Mouse (Mus musculus) testis, adult 2 months (tissue): ENCODE results near the gene Ntn5. TPM values are rescaled to one million over a fixed set of nuclear protein-coding genes. Genes with fewer than 3 reads are reported as not detected.

ENCODE experiments used
- H3K27ac ChIP-seq: fragments of 200-500 bp; 2 replicates; pipeline ENCODE4 v1.5.1; 2012; ENCODE audit warnings: low read depth, low read length; ENCODE audit not compliant: control insufficient read depth, insufficient read depth
- H3K27me3 ChIP-seq: fragments of 200-500 bp; 2 replicates; pipeline ENCODE4 v1.6.1; 2012; ENCODE audit warnings: mild to moderate bottlenecking, low read length, moderate library complexity; ENCODE audit not compliant: control insufficient read depth, insufficient read depth
- H3K36me3 ChIP-seq: fragments of 200-500 bp; 2 replicates; pipeline ENCODE4 v1.6.1; 2012; ENCODE audit warnings: mild to moderate bottlenecking, low read length; ENCODE audit not compliant: control insufficient read depth, insufficient read depth
- H3K4me1 ChIP-seq: fragments of 200-500 bp; 2 replicates; pipeline ENCODE4 v1.6.1; 2012; ENCODE audit warnings: low read length; ENCODE audit not compliant: control insufficient read depth, insufficient read depth
- H3K4me3 ChIP-seq: fragments of 200-500 bp; 2 replicates; pipeline ENCODE4 v1.5.1; 2012; ENCODE audit warnings: low read depth, mild to moderate bottlenecking, low read length, moderate library complexity, mixed read lengths; ENCODE audit not compliant: control insufficient read depth
- CTCF ChIP-seq: fragments of 200-500 bp; IDR thresholded peaks from 2 replicates; pipeline ENCODE4 v1.5.1; 2012; ENCODE audit warnings: low read depth, mild to moderate bottlenecking, inconsistent platforms, low read length, moderate library complexity; ENCODE audit not compliant: control insufficient read depth, insufficient read depth, insufficient replicate concordance
- POLR2A ChIP-seq: fragments of 200-500 bp; IDR thresholded peaks from 2 replicates; pipeline ENCODE4 v1.6.1; 2012; ENCODE audit warnings: low read depth, mild to moderate bottlenecking, inconsistent platforms, low read length, moderate library complexity; ENCODE audit not compliant: control insufficient read depth
- polyA plus RNA-seq: library from polyadenylated mRNA; depleted of rRNA; stranded (reverse); fragments of >200 nt; gene quantifications from 2 replicates; pipeline ENCODE4 v1.2.3, GENCODE M21; 2012

Gene Ntn5
- polyA plus RNA-seq, 1 experiment = 6.5 TPM

DNA sequence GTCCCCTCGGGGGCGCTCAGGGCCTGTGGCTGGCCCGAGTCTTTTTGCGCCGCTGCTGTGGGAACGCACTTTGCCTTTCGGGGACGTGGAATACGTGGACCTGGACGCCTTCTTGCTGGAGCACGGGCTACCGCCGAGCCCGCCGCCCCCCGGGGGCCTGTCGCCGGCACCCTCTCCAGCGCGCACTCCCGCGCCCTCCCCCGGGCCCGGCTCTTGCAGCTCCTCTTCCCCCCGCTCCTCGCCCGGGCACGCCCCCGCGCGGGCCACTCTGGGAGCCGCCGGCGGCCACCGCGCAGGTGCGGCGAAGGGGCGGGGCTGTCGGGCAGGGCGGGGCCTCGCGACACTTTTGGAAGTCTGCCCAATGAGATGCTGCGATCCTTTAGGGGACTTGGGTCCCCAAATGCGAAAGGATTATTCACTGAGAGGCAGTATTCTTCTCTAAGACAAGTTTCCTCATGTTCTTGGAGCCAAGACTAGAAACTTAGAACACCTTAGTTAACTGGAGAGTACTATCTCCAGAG, 23.0 kb downstream of the Ntn5 start:
- peak overlapping the region; percentile 95 for H3K27ac ChIP-seq
- TF ChIP-seq CTCF (no peak), POLR2A (peak; percentile 30)
- no peaks in the 10 kb centered on the region for H3K27me3 ChIP-seq
- H3K4me1 ChIP-seq = peaks cover 60% of the 10 kb centered on the region
- H3K4me3 ChIP-seq = peak overlapping the region; percentile 87
- no peaks in the 10 kb centered on the region; the same call in 1 of the 2 replicates for H3K36me3 ChIP-seq

DNA sequence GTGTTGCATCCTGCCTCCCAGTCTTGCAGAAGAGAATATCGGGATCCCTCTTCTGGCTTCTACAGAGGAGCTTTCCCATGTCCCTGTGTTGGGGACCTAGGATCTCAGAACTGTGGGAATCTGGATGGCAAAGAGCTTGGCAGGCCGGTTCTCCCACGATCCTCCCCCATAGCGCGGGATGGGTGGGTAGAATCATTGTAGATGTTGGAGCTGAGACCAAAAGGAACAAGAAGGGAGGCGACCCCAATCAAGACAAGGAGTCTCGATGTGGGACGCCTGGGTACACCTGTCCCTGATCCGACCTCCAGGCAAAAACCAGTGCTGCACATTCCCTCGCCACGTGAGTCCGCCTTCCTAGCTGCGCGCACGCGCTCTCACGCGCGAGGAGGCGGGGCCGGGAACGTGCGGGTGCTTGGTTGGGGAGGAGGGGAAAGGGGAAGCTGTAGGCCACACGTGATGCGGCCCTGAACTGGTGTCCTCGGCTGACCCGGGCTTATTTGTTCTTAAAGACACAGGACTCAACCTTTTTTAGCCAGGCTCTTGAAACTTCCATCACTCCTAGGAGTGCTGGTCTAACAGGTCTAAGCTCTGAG, 23.6 kb downstream of the Ntn5 start:
- peak overlapping the region; percentile 58 for H3K4me3 ChIP-seq
- H3K36me3 ChIP-seq = no peaks in the 10 kb centered on the region; the same call in 1 of the 2 replicates
- peaks cover 62% of the 10 kb centered on the region for H3K4me1 ChIP-seq
- TF ChIP-seq POLR2A = peak; percentile 63
- no peak for TF ChIP-seq CTCF
- H3K27ac ChIP-seq = peak overlapping the region; percentile 86
- no peaks in the 10 kb centered on the region for H3K27me3 ChIP-seq

DNA sequence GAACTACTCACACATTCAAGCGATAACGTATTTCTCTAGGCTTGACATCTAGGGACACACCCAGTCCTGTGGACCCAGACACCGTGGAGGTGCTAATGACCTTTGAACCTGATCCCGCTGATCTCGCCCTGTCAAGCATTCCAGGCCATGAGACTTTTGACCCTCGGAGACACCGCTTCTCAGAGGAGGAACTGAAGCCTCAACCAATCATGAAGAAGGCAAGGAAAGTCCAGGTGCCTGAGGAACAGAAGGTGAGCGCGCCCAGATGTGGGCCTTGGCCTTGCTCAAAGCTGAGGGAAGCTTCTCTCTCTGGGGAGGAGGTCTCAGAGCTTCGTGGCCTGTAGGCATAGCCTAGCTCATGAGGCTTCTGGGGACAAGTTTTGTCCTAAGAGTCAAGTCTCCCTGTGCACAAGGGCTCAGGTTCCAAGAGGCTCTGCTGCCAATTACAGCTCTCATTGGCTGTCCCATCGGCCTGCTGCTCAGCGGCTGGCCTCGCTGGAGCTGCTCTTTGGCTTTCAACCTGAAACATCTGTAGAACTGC, 24.5 kb downstream of the Ntn5 start:
- H3K27me3 ChIP-seq = no peaks in the 10 kb centered on the region
- TF ChIP-seq CTCF = no peak
- TF ChIP-seq POLR2A = no peak
- peak overlapping the region; percentile 58 for H3K4me3 ChIP-seq
- peaks cover 62% of the 10 kb centered on the region for H3K4me1 ChIP-seq
- H3K36me3 ChIP-seq = peaks cover 2% of the 10 kb centered on the region
- peak overlapping the region; percentile 85 for H3K27ac ChIP-seq

DNA sequence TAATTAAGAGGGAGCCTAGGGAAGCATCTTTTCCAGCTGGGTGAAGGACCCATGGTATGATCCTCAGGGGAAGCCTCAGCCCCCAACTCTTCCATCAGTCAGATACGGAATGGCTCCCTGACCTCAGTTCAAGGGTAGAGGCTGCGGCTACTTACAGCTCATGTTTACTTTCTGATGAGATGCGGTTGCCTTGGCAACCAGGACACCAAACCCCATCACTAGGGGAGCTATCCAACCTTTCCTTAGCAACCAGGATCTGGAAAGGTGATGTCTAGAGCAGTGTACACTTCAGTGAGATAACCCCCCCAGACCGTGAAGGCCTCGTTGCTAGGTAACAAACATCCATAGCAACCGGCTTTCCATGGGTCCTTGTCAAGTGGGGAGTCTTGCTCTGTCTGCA, 25.2 kb downstream of the Ntn5 start:
- Histone ChIP-seq H3K4me1 (peaks cover 57% of the 10 kb centered on the region), H3K4me3 (peak overlapping the region; percentile 28; the same call in 1 of the 2 replicates), H3K27ac (no peak overlapping the region; the same call in 1 of the 2 replicates), H3K36me3 (peaks cover 4% of the 10 kb centered on the region), H3K27me3 (no peaks in the 10 kb centered on the region)
- no peak for TF ChIP-seq CTCF
- TF ChIP-seq POLR2A = no peak

DNA sequence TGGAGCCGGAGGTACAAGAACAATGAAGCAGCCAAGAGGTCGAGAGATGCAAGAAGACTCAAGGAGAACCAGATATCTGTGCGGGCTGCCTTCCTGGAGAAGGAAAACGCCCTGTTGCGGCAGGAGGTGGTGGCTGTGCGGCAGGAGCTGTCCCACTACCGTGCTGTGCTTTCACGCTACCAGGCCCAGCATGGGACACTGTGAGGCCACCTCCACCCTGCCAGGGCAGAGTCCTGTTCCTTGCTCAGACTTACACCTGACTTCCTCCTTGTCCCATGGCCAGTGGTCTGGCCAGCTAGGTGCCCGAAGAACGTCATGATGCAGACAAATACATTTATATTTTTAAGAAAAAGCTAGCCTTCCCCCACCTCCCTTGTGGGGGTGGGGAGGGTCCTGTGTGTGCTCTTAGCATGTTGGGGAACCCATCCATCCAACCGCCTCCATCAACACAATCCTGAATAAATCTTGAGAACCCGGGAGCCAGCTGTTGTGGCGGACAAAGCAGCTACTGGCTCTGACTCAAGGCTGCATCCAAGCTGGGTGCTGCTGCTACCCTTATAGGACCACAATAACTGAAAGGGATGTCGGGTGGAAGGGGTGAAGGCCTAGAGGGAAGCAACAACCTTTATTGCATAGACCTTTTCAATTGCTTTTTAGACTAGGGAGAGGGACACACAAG, 26.0 kb downstream of the Ntn5 start:
- no peaks in the 10 kb centered on the region for H3K27me3 ChIP-seq
- TF ChIP-seq POLR2A (peak; percentile 2; the same call in 1 of the 2 replicates), CTCF (no peak)
- H3K36me3 ChIP-seq = peaks cover 4% of the 10 kb centered on the region
- peaks cover 57% of the 10 kb centered on the region for H3K4me1 ChIP-seq
- no peak overlapping the region; the same call in 1 of the 2 replicates for H3K27ac ChIP-seq
- H3K4me3 ChIP-seq = no peak overlapping the region

DNA sequence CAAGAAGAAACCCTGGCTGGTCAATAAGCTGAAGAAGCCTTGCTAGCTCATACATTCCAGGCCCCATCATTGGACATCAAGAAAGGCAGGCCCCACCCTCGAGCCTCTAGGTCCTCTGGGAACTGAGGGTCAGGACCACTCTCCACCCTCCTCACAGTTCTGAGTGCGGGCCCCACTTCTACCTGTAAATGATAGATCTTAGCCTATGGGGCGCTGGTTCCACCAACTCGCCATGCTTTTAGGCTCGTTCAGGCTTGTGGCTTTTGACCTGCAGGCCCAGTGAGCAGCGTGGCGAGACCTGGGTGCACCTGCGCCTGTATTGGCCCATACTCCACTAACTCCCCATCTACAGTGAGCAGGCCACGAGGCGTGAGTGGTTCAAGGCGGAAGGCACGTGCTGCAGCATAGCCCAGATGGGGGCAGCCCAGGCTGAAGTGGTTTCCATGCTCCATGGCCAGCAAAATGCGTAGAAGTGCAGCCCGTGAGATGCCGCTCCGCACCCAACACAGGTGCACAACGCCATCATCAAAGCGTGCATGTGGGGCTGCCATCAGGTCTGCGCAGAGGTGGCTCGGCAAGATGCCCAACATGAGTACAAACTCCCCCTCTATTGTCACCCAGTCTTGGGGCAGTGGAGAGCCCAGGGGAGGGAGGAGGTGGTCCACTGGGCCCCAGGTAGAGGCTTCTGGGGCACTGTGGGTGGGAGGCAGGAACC, 26.8 kb downstream of the Ntn5 start:
- Histone ChIP-seq H3K27me3 (no peaks in the 10 kb centered on the region), H3K27ac (no peak overlapping the region), H3K4me1 (peaks cover 51% of the 10 kb centered on the region), H3K4me3 (no peak overlapping the region), H3K36me3 (peaks cover 4% of the 10 kb centered on the region)
- TF ChIP-seq POLR2A (peak; percentile 30), CTCF (no peak)
